Mouse (Mus musculus) heart, postnatal 0 days (tissue): ENCODE results near the gene Ywhag.

Experiments used
- CTCF ChIP-seq: IDR thresholded peaks from 2 replicates; pipeline ENCODE4 v1.5.1; 2016; ENCODE audit warnings: antibody characterized with exemption, control low read depth, low read depth
- EP300 ChIP-seq: IDR thresholded peaks from 2 replicates; pipeline ENCODE4 v1.6.1; 2016; ENCODE audit warnings: antibody characterized with exemption, low read depth

GRCm38 (mm10) chr5:135910813-135911212 is 23.6 kb downstream of the Ywhag start:
- TF ChIP-seq CTCF (no peak), EP300 (no peak)
